Mouse (Mus musculus) cerebellum, adult 9-10 months (tissue): ENCODE data around the gene Fzd7.

ENCODE experiments used
- DNase-seq: peaks from one replicate; pipeline ENCODE4 v3.0.0; 2022

Gene Fzd7

GRCm38 (mm10) chr1:59503659-59504301, 21.6 kb downstream of the Fzd7 start:
- DNase-seq, result no peak

GRCm38 (mm10) chr1:59504302-59504700, 22.1 kb downstream of the Fzd7 start:
- DNase-seq, result no peak

- no peak for DNase-seq
Observed at GRCm38 (mm10) chr1:59508463-59509139, 26.4 kb downstream of the Fzd7 start.

GRCm38 (mm10) chr1:59511566-59512270, 29.5 kb downstream of the Fzd7 start:
- peak; percentile 34 for DNase-seq

- DNase-seq, result peak; percentile 17
Observed at GRCm38 (mm10) chr1:59516026-59516917, 34.0 kb downstream of the Fzd7 start, which contains the start of gene Gm973. Gm973 (plus strand) TSS chr1:59516264.

- no peak for DNase-seq
Observed at GRCm38 (mm10) chr1:59520226-59520837, 38.1 kb downstream of the Fzd7 start.

- DNase-seq, result no peak
Observed at GRCm38 (mm10) chr1:59522456-59522855, 40.2 kb downstream of the Fzd7 start.

- no peak for DNase-seq
Observed at GRCm38 (mm10) chr1:59523378-59523958, 41.2 kb downstream of the Fzd7 start.

GRCm38 (mm10) chr1:59524071-59524470, 41.8 kb downstream of the Fzd7 start:
- no peak for DNase-seq

GRCm38 (mm10) chr1:59524759-59525158, 42.5 kb downstream of the Fzd7 start:
- DNase-seq, result no peak

- DNase-seq, result no peak
Observed at GRCm38 (mm10) chr1:59527219-59527618, 45.0 kb downstream of the Fzd7 start.

- peak; percentile 27 for DNase-seq
Observed at GRCm38 (mm10) chr1:59534976-59535810, 53.0 kb downstream of the Fzd7 start.
